Mouse (Mus musculus): ENCODE measurements around the gene Ccpg1os. TPM values are rescaled to one million over a fixed set of nuclear protein-coding genes. Genes with fewer than 3 reads are reported as not detected.

The Ccpg1os gene
- total RNA-seq, 4 experiments from 2014 or later: 16.0 to 21.4 (median 19.9) TPM

Small RNA genes within 50 kb of the gene (microRNA-seq; reads per million reads assigned to microRNA genes)
- 0 reads per million in 2 experiments for gene Gm27353

Other genes starting within 250 kb of the Ccpg1os start
- under 1 TPM; 0.16 to 0.28 (median 0.22) TPM for gene Prtg, start 178.5 kb downstream of the Ccpg1os start, total RNA-seq (2022)
- 1 to 10 TPM; 4.8 to 8.4 (median 6.1) TPM for gene Pygo1, start 59.7 kb downstream of the Ccpg1os start, total RNA-seq (2022)
- 1 to 10 TPM; 1.4 to 3.4 (median 2.0) TPM for gene Dyx1c1, start 26.6 kb downstream of the Ccpg1os start, total RNA-seq (2022)
- not detected for gene Gm44503, start 26.5 kb downstream of the Ccpg1os start, total RNA-seq (2022)
- gene Ccpg1, start within 50 bp of the Ccpg1os start, total RNA-seq (2022): 100 to 1,000 TPM; 156 to 205 (median 185) TPM
- 10 to 100 TPM; 15.5 to 26.6 (median 17.7) TPM for gene Pigb, start 55.0 kb upstream of the Ccpg1os start, total RNA-seq (2022)
- gene Rab27a, start 59.5 kb upstream of the Ccpg1os start, total RNA-seq (2022): 10 to 100 TPM; 36.8 to 57.3 (median 48.1) TPM
- 1 to 10 TPM in 2 of 4 experiments, under 1 TPM in 2; 0.51 to 2.6 (median 1.0) TPM for gene Khdc3, start 116.5 kb upstream of the Ccpg1os start, total RNA-seq (2022)
- under 1 TPM in 3 of 4 experiments, not detected in 1; 0.26 to 0.42 (median 0.35) TPM for gene Gm20509, start 117.1 kb upstream of the Ccpg1os start, total RNA-seq (2022)
- 10 to 100 TPM; 55.1 to 76.7 (median 67.0) TPM for gene Rsl24d1, start 128.0 kb upstream of the Ccpg1os start, total RNA-seq (2022)

Measured in adrenal gland, adult 8-10 months (tissue).